Mouse (Mus musculus) spleen, adult 2 months (tissue): ENCODE results near the gene Cnrip1.
"Not testable (repeated sequence)": the region's sequence is repeated elsewhere in the genome, so short reads cannot be mapped to it uniquely, and the experiment has no call there.

Experiments
- CTCF ChIP-seq: fragments of 200-500 bp; IDR thresholded peaks from 2 replicates; pipeline ENCODE4 v1.5.1; 2011; ENCODE audit warnings: mild to moderate bottlenecking, inconsistent platforms; ENCODE audit not compliant: insufficient read depth, insufficient read length, insufficient replicate concordance; ENCODE audit errors: extremely low read depth
- POLR2A ChIP-seq: fragments of 200-500 bp; IDR thresholded peaks from 2 replicates; pipeline ENCODE4 v1.6.1; 2011; ENCODE audit warnings: low read depth, low read length, inconsistent platforms

DNA sequence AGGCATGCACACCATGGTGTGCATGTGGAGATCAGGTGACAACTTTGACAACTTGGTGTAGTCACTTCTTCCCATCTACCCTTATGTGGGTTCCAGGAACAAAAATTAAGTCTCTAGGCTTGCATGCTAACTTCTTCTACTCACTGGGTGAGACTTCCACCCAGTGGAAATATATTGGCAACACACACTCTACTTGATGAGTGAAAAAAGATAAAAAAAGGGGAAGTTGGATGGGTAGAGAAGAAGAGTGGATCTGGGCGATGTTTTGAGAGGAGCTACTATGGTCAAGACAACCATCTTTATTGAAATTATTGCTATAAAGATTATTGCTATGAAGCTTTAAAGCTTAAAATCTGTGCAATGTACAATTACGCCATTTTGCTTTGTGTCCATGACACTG, 18.0 kb downstream of the Cnrip1 start:
- not testable (repeated sequence) for TF ChIP-seq POLR2A, CTCF
